Mouse (Mus musculus) right cerebral cortex, postnatal 36 days (tissue): ENCODE data around the gene Acads.
"Not testable (repeated sequence)": the region's sequence is repeated elsewhere in the genome, so short reads cannot be mapped to it uniquely, and the experiment has no call there.

Source experiments
- DNase-seq, 2 experiments: peaks; one replicate each; pipeline ENCODE4 v3.0.0; 2022; ENCODE audit warnings: low spot score in 2 of 2, mixed read lengths in 1 of 2

Acads gene

DNA sequence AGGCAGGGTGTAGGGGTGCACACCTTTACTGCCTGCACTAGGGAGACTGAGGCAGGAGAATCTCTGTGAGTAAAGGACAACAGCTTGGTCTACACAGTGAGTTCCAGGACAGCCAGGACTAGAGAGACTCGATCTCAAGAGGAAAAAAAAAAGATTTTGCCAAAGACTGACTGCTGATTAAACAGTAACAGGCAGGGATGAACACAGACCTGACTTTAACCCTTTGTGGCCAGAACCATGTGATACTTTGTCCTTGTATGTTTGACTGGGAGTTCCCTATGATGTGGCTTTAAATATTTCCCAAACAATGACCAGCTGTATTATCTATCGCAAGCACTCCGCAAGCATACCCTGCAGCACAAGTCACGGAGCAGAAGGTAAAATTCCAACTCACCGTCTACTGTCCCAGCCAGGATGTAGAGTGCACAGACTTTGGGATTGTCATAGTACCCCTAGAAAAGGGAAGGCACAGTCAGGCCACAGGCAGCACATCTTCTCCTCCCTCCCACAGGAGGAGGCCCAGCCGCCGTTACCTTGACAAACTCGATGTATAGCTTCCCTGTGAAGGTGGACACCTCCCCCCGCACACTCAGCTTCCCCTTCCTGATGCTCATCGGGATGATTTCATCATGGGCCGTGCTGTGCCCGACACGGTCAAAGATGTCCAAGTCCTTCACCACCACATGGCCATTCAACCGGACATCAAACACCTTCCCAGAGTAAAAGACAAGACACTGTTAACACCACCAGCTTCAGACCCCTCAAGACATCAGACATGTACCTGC, 30.7 kb upstream of the Acads start:
- DNase-seq: no peak

GRCm38 (mm10) chr5:115148872-115149271, 29.7 kb upstream of the Acads start:
- DNase-seq: not testable (repeated sequence)

GRCm38 (mm10) chr5:115148378-115148777, 29.2 kb upstream of the Acads start:
- DNase-seq: no peak

DNA sequence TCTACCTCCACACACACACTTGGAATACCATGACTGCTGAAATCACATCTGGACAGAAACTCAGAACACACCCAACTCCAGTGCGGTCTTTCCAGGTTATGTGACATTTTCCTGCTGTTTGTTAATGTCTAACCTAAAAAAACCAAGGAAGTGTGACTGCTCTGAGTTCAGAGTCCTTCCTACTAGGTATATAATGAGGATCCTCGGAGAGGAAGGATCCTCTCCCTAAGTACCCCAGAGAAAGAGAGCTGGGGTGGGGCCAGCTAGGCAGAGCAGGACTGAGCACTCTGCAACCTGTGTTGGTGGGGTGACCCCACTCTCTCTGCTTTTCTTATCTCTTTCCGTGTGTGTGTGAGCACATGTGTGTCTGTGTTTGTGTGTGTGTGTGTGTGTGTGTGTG, 28.2 kb upstream of the Acads start:
- no peak for DNase-seq

DNA sequence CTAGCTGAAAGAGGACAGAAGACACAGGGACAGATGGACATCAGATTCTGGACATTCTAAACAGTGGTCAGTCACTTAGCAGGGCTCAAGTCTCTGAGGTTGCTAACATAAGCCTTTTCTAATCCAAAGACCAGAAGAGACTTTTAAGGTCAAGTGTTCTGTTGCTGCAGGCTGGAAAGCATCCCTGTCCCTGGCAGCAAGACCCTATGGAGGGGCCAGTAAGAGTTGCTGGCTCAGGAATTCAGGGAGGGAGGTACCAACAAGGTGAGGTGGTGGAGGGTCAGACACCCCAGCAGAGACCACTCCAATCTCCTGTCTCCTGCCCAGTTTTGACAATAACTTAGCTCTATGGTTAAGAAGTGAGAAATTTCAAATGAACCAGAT, 27.6 kb upstream of the Acads start:
- no peak for DNase-seq

DNA sequence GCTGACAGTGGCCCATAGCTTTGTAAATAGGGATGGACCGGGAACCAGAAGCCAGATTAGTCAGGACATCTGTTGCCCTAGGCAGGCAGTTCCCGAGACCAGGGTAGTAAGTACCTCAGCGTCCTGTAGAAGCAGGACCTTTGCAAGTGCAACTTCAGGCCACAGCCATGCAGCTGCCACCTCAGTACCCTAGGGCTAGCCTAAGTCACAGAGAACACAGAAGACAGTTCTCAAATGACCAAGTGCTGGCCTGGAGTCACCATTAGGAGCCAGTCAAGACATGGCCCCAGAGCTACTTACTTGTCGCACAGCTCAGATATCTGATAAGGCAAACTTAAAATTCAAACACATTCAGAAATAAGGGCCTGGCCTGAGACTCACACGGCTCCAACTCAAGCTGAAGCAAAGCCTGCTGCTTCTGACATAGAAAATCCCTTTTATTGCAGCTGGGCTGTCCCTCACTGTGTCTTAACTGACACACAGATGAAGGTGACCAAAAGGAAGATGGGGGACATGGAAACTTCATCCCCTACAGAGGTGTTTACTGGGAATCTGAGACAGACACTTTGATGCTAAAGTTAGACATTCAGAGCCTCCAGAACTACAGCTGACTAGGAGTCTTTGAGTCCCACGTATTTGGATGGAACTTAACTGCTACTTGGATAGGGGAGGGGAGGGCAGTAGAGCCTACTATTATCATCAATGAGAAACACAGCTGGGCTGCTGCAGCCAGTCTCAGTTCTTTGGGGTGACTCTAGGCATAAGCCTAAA, 27.0 kb upstream of the Acads start:
- no peak for DNase-seq

GRCm38 (mm10) chr5:115145253-115145968, 26.3 kb upstream of the Acads start:
- DNase-seq: no peak

- DNase-seq: no peak
Measured at GRCm38 (mm10) chr5:115144471-115144870, 25.3 kb upstream of the Acads start.

- no peak for DNase-seq
Measured at GRCm38 (mm10) chr5:115143552-115143951, 24.4 kb upstream of the Acads start.

DNA sequence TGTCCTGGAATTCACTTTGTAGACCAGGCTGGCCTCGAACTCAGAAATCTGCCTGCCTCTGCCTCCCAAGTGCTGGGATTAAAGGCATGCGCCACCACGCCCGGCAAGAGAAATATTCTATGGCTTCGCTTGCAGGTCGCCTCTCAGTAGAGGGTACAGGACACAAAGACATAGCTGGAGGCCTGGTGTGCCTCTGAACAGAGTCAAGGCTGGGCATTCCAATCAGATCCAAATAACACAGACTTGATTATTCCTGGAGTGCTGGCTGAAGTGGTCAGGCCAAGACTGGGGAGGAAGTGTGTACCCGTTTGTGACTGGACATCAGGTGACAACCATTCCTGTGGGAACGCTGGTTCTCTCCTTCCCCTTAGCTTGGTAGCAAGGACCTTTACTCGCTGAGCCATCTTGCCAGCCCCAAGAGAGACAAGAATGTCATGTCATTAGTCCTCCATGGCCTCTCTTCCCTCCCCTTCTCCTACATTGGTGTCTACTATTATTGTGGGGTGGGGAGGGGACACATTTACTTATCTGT, 23.1 kb upstream of the Acads start:
- DNase-seq: no peak

DNA sequence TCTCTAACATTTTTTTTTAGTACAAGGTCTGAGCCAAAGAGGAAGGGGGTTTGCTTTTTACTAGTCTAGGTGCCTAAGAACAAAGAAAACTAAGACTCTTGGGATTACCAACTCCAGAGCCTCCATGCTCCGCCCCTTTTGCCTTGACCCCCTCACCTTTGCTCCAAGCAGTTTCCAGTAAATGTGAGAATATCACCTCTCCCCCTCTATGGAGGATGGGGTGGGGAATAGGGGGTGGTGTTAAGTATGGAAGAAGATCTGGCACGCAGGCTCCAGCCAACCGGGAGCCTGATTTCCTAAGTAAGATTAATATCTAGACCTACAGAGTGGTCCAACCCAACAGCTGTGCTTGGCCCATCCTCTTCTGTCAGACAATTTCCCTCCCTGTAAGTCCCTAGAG, 21.6 kb upstream of the Acads start:
- no peak for DNase-seq

- DNase-seq: no peak
Measured at GRCm38 (mm10) chr5:115139124-115139523, 20.0 kb upstream of the Acads start.

GRCm38 (mm10) chr5:115134234-115135165, 15.4 kb upstream of the Acads start, which contains the start of gene Unc119b:
TSS of gene Unc119b (minus strand) at chr5:115134975.
- peak; percentile 78 to 82 for DNase-seq

- no peak for DNase-seq
Measured at GRCm38 (mm10) chr5:115133358-115134066, 14.4 kb upstream of the Acads start.

- DNase-seq: no peak
Measured at GRCm38 (mm10) chr5:115132465-115132864, 13.3 kb upstream of the Acads start.

DNA sequence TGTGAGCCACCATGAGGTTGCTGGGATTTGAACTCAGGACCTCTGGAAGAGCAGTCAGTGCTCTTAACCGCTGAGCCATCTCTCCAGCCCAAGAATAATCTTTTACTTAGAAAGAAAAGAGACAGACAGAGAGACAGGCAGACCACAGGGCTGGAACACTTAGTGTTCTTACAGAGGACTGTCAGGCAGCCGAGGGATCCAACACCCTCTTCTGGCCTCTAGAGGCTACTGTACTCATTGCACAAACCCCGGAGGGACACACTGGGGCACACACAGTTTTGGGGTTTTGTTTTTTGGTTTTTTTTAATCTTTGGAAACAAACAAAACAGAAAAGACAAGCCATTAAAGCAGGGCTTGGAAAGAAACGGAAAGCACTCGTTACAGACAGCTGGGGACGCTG, 10.2 kb upstream of the Acads start:
- no peak for DNase-seq

- DNase-seq: no peak
Measured at GRCm38 (mm10) chr5:115127421-115128179, 8.5 kb upstream of the Acads start.

DNA sequence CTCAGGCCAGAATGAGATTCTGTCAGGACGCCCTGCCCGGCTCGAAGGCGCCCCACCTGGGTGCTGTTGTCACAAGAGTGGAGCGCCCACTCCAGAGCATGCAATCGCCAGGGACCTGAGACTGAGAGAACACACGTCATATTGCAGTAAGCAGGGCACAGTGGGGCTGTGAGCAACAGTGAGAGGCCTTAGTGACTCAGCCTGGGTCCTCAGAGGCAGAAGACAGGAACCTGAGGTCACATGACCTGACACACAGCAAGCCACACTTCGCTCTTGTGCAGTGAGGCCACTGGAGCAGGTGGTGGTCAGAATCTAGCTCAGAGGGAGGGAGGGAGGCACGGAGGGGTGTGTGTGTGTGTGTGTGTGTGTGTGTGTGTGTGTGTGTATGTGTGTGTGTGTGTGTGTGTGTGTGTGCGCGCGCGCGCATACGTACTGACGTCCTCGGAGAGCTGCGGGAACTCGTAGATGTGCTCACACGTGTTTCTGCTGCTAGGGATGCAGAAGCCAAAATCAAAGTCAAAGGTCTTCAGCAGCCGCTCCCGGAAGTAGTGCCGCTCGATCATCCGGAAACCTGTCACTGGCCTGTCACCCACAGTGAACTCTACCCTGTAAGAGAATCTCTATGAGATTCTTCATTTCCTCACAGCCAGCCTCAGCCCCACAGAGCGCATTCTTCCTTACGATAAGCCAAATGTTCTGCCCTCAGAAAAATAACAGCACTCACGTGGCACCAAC, 7.6 kb upstream of the Acads start:
- no peak for DNase-seq
